Mouse (Mus musculus): Measurements from ENCODE around the gene Btbd9.

The Btbd9 gene

DNA sequence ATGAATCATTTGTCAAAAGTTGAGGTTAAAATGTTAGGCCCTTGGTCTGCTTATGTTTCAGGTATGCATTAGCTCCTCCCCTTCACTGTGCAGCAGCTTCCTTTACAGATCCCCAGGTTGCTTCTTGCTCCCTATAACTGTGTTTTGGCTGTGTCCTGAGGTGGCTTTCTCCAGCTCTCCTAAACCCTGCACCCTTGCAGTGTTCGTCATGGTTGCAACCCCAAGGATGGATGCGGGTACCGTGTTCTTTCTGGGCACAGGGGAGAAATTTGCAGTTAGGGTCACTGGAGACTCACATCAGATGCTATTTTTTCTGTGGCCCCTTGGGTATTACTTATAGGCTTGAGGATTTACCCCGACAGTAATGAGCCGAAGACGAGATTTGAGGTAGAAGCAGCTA, 396.1 kb downstream of the Btbd9 start:
- DNase-seq (ENCODE audit: low spot score in 2 of 2) = no peak

DNA sequence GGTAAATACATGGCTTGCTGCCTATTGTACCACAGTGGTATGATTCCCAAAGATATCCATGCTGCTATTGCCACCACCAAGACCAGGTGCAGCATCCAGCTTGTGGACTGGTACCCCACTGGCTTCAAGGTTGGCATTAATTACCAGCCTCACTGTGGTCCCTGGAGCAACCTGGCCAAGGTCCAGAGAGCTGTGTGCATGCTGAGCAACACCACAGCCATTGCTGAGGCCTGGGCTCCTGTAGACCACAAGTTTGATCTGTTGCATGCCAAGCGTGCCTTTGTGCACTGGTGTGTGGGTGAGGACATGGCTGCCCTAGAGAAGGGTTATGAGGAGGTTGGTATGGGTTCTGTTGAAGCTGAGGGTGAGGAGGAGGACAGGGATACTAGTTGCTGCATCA, 397.9 kb downstream of the Btbd9 start:
- DNase-seq (ENCODE audit: low spot score in 2 of 2) = no peak

DNA sequence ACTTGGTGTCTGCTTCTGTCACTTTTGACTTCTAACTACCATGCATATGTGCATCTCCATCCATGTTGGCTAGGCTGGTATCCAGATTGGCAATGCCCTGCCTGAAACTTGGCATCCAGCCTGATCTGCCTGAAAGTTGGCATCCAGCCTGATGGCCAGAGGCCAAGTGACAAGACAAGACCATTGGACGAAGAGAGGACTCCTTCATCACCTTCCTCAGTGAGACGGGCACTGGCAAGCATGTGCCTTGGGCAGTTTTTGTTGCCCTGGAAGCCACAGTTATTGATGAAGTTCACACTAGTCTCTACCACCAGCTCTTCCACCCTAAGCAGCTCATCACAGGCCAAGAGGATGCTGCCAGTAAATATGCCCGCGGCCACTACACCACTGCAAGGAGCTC, 398.9 kb downstream of the Btbd9 start:
- peak in 1 of 2 experiments; percentile 34 for DNase-seq (ENCODE audit: low spot score in 2 of 2)

All from heart, adult 9 months (tissue).